19 mouse cellular contexts compared by ENCODE assay signal in the genomic region with DNA sequence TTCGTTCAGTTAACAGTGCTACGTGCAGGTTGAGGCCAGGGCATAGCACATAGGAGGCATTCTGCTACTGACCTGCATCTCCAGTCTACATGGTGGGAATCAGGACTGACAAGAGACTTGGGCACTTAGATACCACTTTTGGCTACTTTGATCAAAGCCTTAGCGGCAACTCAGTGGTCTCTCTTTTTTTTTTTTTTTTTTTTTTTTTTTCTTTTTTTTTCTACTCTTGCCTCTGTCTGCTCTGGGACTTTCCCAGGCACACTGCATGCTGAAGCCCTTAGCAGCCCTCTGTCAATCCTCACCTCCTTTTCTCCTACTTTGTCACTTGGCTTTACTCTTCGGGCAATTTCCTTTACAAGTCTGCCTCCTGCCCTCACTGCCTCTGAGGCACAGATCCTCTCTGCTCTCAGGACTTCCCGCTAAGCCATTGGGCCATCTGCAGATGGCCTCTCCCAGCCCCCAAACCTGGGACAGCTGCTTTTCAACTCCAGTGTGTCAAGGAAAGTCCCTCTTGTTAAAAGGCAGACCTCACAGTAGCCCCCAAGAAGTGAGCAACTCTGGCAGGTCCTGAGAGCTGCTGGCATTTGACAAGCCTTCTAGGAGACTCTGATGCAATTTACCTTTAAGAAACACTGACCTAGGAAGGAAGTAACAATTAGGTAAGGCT. TPM values are rescaled to one million over a fixed set of nuclear protein-coding genes. Genes with fewer than 3 reads are reported as not detected.
DNase-seq lines count a peak whose midpoint lies in the region; ATAC-seq and TF ChIP-seq lines count a peak whose summit lies in the region.
"Had no signal": no experiment of that assay in that cellular context is flagged by ENCODE, and none has a peak within 500 bp of the region (broad histone marks: within the 10 kb centered on the region; RNA-seq: fewer than 3 reads in every experiment).

No protein-coding gene starts in this region.

- no peak for TF ChIP-seq CTCF in midbrain, postnatal 0 days (IDR thresholded peaks at IDR 0.05)

- H3K9me3 ChIP-seq in heart, embryonic 15.5 days (replicated peaks), result no peaks in the 10 kb centered on the region
- H3K9me3 ChIP-seq in neural tube, embryonic 15.5 days (replicated peaks), result no peaks in the 10 kb centered on the region
- H3K9me3 ChIP-seq in embryonic facial prominence, embryonic 10.5 days, result no peaks in the 10 kb centered on the region
- H3K9me3 ChIP-seq in midbrain, postnatal 0 days (ENCODE audit: low read length), result no peaks in the 10 kb centered on the region
- H3K9me3 ChIP-seq: hindbrain, embryonic 15.5 days; limb, embryonic 13.5 days; liver, embryonic 15.5 days had no signal

- 0 out of 2 replicates have a peak overlapping the region, but pooled peaks have one; percentile 31 for H3K27ac ChIP-seq in heart, embryonic 15.5 days
- H3K27ac ChIP-seq in neural tube, embryonic 15.5 days (replicated peaks), result no peak overlapping the region
- H3K27ac ChIP-seq in embryonic facial prominence, embryonic 10.5 days (replicated peaks), result peak overlapping the region; percentile 67
- H3K27ac ChIP-seq in midbrain, postnatal 0 days (ENCODE audit: low read depth, low read length), result no peak overlapping the region
- H3K27ac ChIP-seq: hindbrain, embryonic 15.5 days; layer of hippocampus, adult 2 months; limb, embryonic 13.5 days; liver, embryonic 15.5 days had no signal

- H3K27me3 ChIP-seq in heart, embryonic 15.5 days, result no peaks in the 10 kb centered on the region
- H3K27me3 ChIP-seq in neural tube, embryonic 15.5 days (replicated peaks), result no peaks in the 10 kb centered on the region
- no peaks in the 10 kb centered on the region for H3K27me3 ChIP-seq in embryonic facial prominence, embryonic 10.5 days (replicated peaks; ENCODE audit: low read depth, poor library complexity, severe bottlenecking)
- no peaks in the 10 kb centered on the region for H3K27me3 ChIP-seq in midbrain, postnatal 0 days (ENCODE audit: insufficient read depth, low read length)
- H3K27me3 ChIP-seq: hindbrain, embryonic 15.5 days; limb, embryonic 13.5 days; liver, embryonic 15.5 days had no signal

- no peak overlapping the region for H3K4me2 ChIP-seq in heart, embryonic 15.5 days
- no peak overlapping the region for H3K4me2 ChIP-seq in neural tube, embryonic 15.5 days
- H3K4me2 ChIP-seq in midbrain, postnatal 0 days (ENCODE audit: low read depth, low read length, poor library complexity, severe bottlenecking), result no peak overlapping the region
- H3K4me2 ChIP-seq: hindbrain, embryonic 15.5 days; limb, embryonic 13.5 days; liver, embryonic 15.5 days had no signal

- H3K4me3 ChIP-seq in heart, embryonic 15.5 days, result no peak overlapping the region
- no peak overlapping the region for H3K4me3 ChIP-seq in neural tube, embryonic 15.5 days (replicated peaks)
- no peak overlapping the region for H3K4me3 ChIP-seq in embryonic facial prominence, embryonic 10.5 days
- H3K4me3 ChIP-seq in midbrain, postnatal 0 days (ENCODE audit: low read depth, low read length), result no peak overlapping the region
- H3K4me3 ChIP-seq: erythroblast, embryonic 14.5 days; hindbrain, embryonic 15.5 days; layer of hippocampus, adult 2 months; limb, embryonic 13.5 days; liver, embryonic 15.5 days had no signal

- WGBS in heart, embryonic 15.5 days, result 41% methylated on average over 5 of the region's 5 CpGs
- 48% methylated on average over 5 of the region's 5 CpGs for WGBS in neural tube, embryonic 15.5 days
- WGBS in embryonic facial prominence, embryonic 10.5 days, result 57% methylated on average over 5 of the region's 5 CpGs
- 56% methylated on average over 5 of the region's 5 CpGs for WGBS in midbrain, postnatal 0 days

- ATAC-seq in heart, embryonic 15.5 days (replicated peaks; ENCODE audit: insufficient number of reproducible peaks, insufficient read depth, low FRiP score, low read depth), result no peak
- no peak for ATAC-seq in neural tube, embryonic 15.5 days (ENCODE audit: low FRiP score)
- no peak for ATAC-seq in frontal cortex, adult (ENCODE audit: low TSS enrichment)
- ATAC-seq in midbrain, postnatal 0 days (ENCODE audit: low FRiP score), result no peak
- ATAC-seq: forebrain, embryonic 16.5 days had no signal

- H3K4me1 ChIP-seq in heart, embryonic 15.5 days (replicated peaks), result peaks cover 7% of the 10 kb centered on the region
- no peaks in the 10 kb centered on the region for H3K4me1 ChIP-seq in neural tube, embryonic 15.5 days
- peaks cover 43% of the 10 kb centered on the region for H3K4me1 ChIP-seq in embryonic facial prominence, embryonic 10.5 days
- H3K4me1 ChIP-seq in midbrain, postnatal 0 days (ENCODE audit: insufficient read depth, low read length), result no peaks in the 10 kb centered on the region
- H3K4me1 ChIP-seq: hindbrain, embryonic 15.5 days; liver, embryonic 15.5 days had no signal

- no peak for DNase-seq in heart, adult 9 months (ENCODE audit: low spot score in 2 of 2)
- DNase-seq in neural tube, embryonic 10.5 days (ENCODE audit: extremely low spot score, low spot score), result peak; percentile 26
- peak; percentile 28 for DNase-seq in embryonic facial prominence, embryonic 10.5 days (ENCODE audit: low spot score)
- DNase-seq in frontal cortex, adult 2 months (ENCODE audit: extremely low spot score in 1 of 2, low spot score in 1 of 2), result no peak
- no peak for DNase-seq in midbrain, postnatal 0 days (ENCODE audit: low spot score)
- DNase-seq: cerebellum, adult 9-10 months; gastrocnemius, postnatal 14 days; kidney, postnatal 10 days; midbrain, embryonic 14.5 days; thymus, adult 2 months had no signal

- H3K36me3 ChIP-seq in heart, embryonic 15.5 days, result no peaks in the 10 kb centered on the region
- H3K36me3 ChIP-seq in neural tube, embryonic 15.5 days, result no peaks in the 10 kb centered on the region
- no peaks in the 10 kb centered on the region for H3K36me3 ChIP-seq in embryonic facial prominence, embryonic 10.5 days (replicated peaks)
- H3K36me3 ChIP-seq in midbrain, postnatal 0 days (ENCODE audit: insufficient read depth, low read length), result no peaks in the 10 kb centered on the region
- H3K36me3 ChIP-seq: hindbrain, embryonic 15.5 days; limb, embryonic 13.5 days; liver, embryonic 15.5 days had no signal

- no peak overlapping the region for H3K9ac ChIP-seq in heart, embryonic 15.5 days
- H3K9ac ChIP-seq in neural tube, embryonic 15.5 days (replicated peaks), result no peak overlapping the region
- no peak overlapping the region for H3K9ac ChIP-seq in midbrain, postnatal 0 days (replicated peaks; ENCODE audit: low read length, poor library complexity, severe bottlenecking)
- H3K9ac ChIP-seq: hindbrain, embryonic 15.5 days; limb, embryonic 13.5 days; liver, embryonic 15.5 days had no signal

RNA-seq across cellular contexts. Expression of a gene that starts 23.8 kb away (rescaled TPM):
- 18.7 and 22.5 TPM in 2 replicates for polyA plus RNA-seq in heart, embryonic 15.5 days (2015; fragmentation: Nextera tagmentation; extraction: Ambion mirVana)
- 15.9 and 25.3 TPM in 2 replicates for polyA plus RNA-seq in neural tube, embryonic 15.5 days (2015; fragmentation: Nextera tagmentation; extraction: Ambion mirVana)
- polyA plus RNA-seq in embryonic facial prominence, embryonic 10.5 days (2016; fragmentation: Nextera tagmentation; extraction: Ambion mirVana), result 129 and 155 TPM in 2 replicates
- polyA plus RNA-seq in frontal cortex, adult 2 months (2012; rRNA removed), result 25.1 and 29.2 TPM in 2 replicates
- total RNA-seq in midbrain, postnatal 0 days (2014; rRNA removed), result 17.9 and 19.1 TPM in 2 replicates
- polyA plus RNA-seq in midbrain, postnatal 0 days (2015; fragmentation: Nextera tagmentation; extraction: Ambion mirVana), result 28.7 and 28.8 TPM in 2 replicates

Comparison
In these comparisons a context has a peak if more than half of its experiments do, and no peak if none do; other contexts are left out.
1. H3K27ac ChIP-seq: peak in heart, embryonic 15.5 days (single experiment) and embryonic facial prominence, embryonic 10.5 days (single experiment); none in neural tube, embryonic 15.5 days (single experiment) and midbrain, postnatal 0 days (single experiment).
2. DNase-seq: peak in neural tube, embryonic 10.5 days (single experiment) and embryonic facial prominence, embryonic 10.5 days (single experiment); none in heart, adult 9 months (0 of 2), frontal cortex, adult 2 months (0 of 2) and midbrain, postnatal 0 days (single experiment).